ENCODE assay signal across 22 mouse cellular contexts in the genomic region with DNA sequence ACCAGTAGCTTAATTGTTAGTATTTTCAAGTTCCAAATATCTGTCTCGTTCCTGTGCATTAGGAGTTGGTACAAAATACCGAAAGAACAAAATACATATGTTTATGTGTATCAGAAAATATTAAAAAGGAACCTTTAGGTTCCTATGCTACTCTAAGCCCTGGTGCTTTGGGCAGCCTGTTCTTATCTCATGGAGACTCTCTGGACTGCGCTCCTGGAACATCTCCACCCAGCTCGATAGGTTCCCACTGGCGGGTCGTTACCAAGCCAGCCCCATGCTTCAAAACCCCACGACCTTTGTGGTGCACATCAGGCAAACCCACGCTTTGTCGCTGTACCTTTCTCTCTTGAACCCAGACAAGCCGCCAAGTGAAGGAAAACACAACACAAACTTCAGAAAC.
"Had no signal": no experiment of that assay in that cellular context is flagged by ENCODE, and none has a peak within 500 bp of the region (broad histone marks: within the 10 kb centered on the region; RNA-seq: fewer than 3 reads in every experiment).

No protein-coding gene starts in this region.

- H3K27me3 ChIP-seq: neural tube, embryonic 13.5 days had no signal

- H3K4me2 ChIP-seq: limb, embryonic 13.5 days; lung, embryonic 14.5 days; midbrain, embryonic 13.5 days; neural tube, embryonic 13.5 days had no signal

- H3K4me1 ChIP-seq: limb, embryonic 10.5 days; limb, embryonic 13.5 days; megakaryocyte, embryonic 14.5 days; midbrain, embryonic 10.5 days; midbrain, embryonic 13.5 days; neural tube, embryonic 13.5 days had no signal

- H3K36me3 ChIP-seq: limb, embryonic 10.5 days; limb, embryonic 13.5 days; midbrain, embryonic 10.5 days; midbrain, embryonic 13.5 days; neural tube, embryonic 13.5 days had no signal

- H3K9me3 ChIP-seq: limb, embryonic 10.5 days; limb, embryonic 13.5 days; megakaryocyte, embryonic 14.5 days; midbrain, embryonic 10.5 days; midbrain, embryonic 13.5 days; neural tube, embryonic 13.5 days had no signal

- DNase-seq: kidney, adult 2 months; kidney, postnatal 25 days; layer of hippocampus, adult 9-11 months; lung, embryonic 14.5 days; retina, postnatal 1 day; right cerebral cortex, postnatal 25 days; thymus, adult 18-20 months; thymus, postnatal 14 days; thymus, postnatal 4 days had no signal

- ATAC-seq: intestine, postnatal 0 days; lung, postnatal 0 days; midbrain, embryonic 13.5 days; midbrain, embryonic 16.5 days had no signal

- H3K9ac ChIP-seq: limb, embryonic 13.5 days; lung, embryonic 14.5 days; midbrain, embryonic 13.5 days; neural tube, embryonic 13.5 days had no signal

- H3K27ac ChIP-seq: kidney, postnatal 0 days; layer of hippocampus, adult 2 months; limb, embryonic 10.5 days; limb, embryonic 13.5 days; macrophage; midbrain, embryonic 10.5 days; midbrain, embryonic 13.5 days; neural tube, embryonic 13.5 days had no signal

- H3K4me3 ChIP-seq: layer of hippocampus, adult 2 months; limb, embryonic 10.5 days; limb, embryonic 13.5 days; megakaryocyte, embryonic 14.5 days; midbrain, embryonic 10.5 days; midbrain, embryonic 13.5 days; myocyte; neural tube, embryonic 13.5 days had no signal
